Mouse (Mus musculus) stomach, postnatal 0 days (tissue): ENCODE measurements around the gene Efcc1.

Experiments
- CTCF ChIP-seq: IDR thresholded peaks from 2 replicates; pipeline ENCODE4 v1.5.1; 2016; ENCODE audit warnings: antibody characterized with exemption, low read depth, mild to moderate bottlenecking, moderate library complexity
- EP300 ChIP-seq: optimal IDR thresholded peaks from 2 replicates; pipeline ENCODE3; 2016; ENCODE audit warnings: antibody characterized with exemption

- no peak for TF ChIP-seq CTCF
- no peak for TF ChIP-seq EP300
These were observed 17.9 kb downstream of the Efcc1 start for GRCm38 (mm10) chr6:87748531-87748930.
